Mouse (Mus musculus) embryonic stem cell, embryonic (primary cell): ENCODE measurements around the gene Ptprs.

Source experiments
- CTCF ChIA-PET, 4 experiments: fragments of 300-600 bp in 2 of 4; fragments of 350-600 bp in 2 of 4; sonication (Branson Sonifier 250); formaldehyde crosslinking; loops; one replicate each; lab custom pipeline; 2022; ENCODE audit warnings: inconsistent platforms in 2 of 4; lab: Charles Lee
- POLR2A ChIA-PET, 4 experiments: fragments of 300-600 bp in 2 of 4; fragments of 350-600 bp in 2 of 4; sonication (Branson Sonifier 250); formaldehyde crosslinking; loops; one replicate each; lab custom pipeline; 2022; ENCODE audit warnings: antibody characterized with exemption in 4 of 4, inconsistent platforms in 1 of 4; lab: Charles Lee

Gene Ptprs

DNA sequence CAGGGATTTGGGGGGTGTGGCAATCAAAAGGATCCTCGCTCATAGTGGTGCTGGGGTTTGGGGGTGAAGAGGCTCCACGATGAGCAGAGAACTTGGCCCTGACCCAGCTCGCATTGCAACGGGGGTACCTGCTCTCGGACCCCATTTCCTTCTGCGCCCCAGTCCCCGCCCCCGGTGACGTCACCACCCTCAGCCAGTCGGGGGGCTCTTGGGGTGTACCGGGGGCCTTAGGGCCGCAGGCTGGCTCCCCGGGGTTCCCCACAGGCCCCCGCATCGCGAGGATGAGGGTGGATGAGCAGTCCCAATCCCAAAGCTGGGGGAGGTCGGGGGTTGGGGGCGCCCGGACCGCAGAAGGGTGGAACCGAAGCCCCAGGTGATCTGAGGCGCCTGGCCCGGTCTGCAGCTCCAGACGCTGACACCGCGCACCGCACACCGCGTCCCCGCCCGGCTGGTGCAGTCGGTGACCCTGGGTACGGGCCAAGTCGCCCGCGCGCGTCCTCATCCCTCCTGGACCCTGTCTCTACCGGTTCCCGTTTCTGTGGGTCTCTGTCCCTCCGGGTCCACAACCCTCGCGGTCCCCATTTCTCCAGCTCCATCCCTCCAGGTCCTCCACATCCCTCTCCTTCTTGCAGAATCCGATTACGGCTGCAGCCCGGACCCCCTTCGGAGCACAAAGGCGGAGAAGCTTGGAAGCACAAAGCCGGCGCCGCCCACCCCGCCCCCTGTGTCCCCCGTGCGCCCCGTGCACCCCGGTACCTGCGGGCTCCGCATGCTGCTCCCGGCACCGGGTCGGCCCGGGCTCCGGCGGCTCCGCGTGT, 490 bp downstream of the Ptprs start:
- ChIA-PET CTCF (interaction anchor here in 3 of 4 experiments (0.6 to 2.0 kb wide), 8 partner anchors 11 to 306 kb away, joined by 3 to 8 read pairs (median 4); no protein-coding TSS in a partner anchor), POLR2A (interaction anchor here in 3 of 4 experiments (0.6 to 7.9 kb wide), 19 partner anchors 11 to 250 kb away, joined by 3 to 154 read pairs (median 4); partner anchors contain the start of genes Ranbp3 (in 1 of the 3), Safb (in 1 of the 3) and Safb2 (in 1 of the 3))

DNA sequence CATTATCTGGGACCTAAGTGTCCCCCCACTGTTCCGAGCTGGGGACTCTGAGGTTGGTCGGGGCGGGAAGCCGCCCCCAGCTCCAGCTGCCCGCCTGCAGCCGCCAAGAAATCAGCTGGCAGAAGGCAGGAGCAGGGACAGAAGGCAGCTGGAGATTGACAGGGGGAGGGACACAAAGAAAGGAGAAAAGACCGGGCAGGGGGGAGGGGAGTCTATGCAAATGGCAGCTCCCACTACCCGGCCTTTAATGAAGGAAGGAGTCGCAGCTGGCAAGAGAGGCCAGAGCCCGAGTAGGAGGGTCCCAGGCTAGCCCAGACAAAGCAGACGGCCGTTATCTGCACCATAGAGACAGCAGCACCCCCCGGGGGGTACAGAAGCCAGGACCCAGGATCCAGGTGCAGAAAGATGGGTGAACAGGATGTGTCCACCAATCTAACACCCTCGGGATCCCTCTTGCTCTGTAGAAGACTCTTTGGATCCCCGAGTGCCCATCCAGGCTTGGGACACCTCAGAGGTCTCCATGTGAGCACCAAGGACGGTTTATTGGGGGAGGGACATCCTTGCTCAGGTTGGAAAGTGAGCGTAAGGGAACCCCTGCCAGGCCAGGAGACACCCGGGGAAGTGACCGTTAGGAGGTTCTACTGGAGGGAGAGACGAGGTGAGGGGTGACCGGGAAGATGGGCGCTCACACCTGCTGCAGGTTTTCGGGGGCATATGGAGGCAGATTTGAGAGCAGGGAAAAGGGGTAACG, 1.3 kb downstream of the Ptprs start:
- ChIA-PET CTCF (interaction anchor here in 3 of 4 experiments (0.6 to 2.0 kb wide), 4 partner anchors 13 to 102 kb away, joined by 3 to 8 read pairs (median 6); no protein-coding TSS in a partner anchor), POLR2A (interaction anchor here in 3 of 4 experiments (0.6 to 7.9 kb wide), 22 partner anchors 11 to 242 kb away, joined by 3 to 154 read pairs (median 4); partner anchors contain the start of genes Ranbp3 (in 2 of the 3), Kdm4b (in 1 of the 3), Safb (in 1 of the 3) and Safb2 (in 1 of the 3))

DNA sequence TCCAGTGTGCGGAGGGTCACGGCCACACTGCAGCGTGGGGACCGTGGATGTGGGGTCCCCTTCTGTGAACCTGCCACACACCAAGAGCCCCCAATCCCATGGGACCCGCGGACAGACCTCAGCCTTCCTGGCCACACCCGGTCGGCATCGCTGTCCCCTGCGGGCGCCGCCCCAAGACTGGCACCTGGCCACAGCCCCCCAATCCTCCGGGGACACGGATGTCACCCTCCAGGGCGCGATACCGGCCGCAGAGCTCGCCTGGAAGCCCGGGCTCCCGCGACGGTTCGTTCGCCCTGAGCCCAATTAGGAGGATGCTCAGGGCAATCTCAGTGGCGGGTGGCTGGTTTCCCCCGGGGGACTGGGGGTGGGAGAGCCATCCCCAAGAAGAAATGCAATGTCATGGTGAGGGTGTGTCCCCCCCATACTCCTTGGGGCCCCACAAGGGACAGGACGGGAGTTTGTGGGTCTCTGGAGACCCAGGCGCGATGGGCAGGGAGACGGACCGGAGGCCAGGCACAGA, 1.9 kb downstream of the Ptprs start:
- CTCF ChIA-PET, result interaction anchor here in 3 of 4 experiments (0.6 to 2.0 kb wide), 4 partner anchors 13 to 101 kb away, joined by 3 to 8 read pairs (median 6); no protein-coding TSS in a partner anchor
- POLR2A ChIA-PET, result interaction anchor here in 3 of 4 experiments (0.6 to 7.9 kb wide), 15 partner anchors 10 to 242 kb away, joined by 3 to 154 read pairs (median 4); partner anchors contain the start of genes Ranbp3 (in 2 of the 3) and Kdm4b (in 1 of the 3)

DNA sequence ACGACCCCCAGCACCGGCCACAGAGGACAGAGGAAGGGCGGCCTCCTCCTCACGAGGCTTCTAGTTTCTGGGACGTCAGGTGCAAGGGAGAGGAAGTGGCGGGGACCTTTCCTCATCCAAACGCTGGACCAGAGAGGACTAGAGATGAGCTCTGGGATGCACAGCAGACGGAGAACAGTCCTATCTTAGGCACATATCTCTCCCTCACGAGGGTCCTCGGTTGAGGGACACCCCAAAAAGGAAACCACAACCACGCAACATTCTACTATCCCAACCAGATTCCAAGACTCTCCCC, 2.7 kb downstream of the Ptprs start:
- CTCF ChIA-PET, result interaction anchor here in 3 of 4 experiments (0.7 to 4.2 kb wide), 3 partner anchors 8 to 37 kb away, joined by 3 to 17 read pairs (median 3); no protein-coding TSS in a partner anchor
- POLR2A ChIA-PET, result interaction anchor here in 3 of 4 experiments (0.7 to 7.9 kb wide), 11 partner anchors 9 to 184 kb away, joined by 3 to 154 read pairs (median 4); no protein-coding TSS in a partner anchor

DNA sequence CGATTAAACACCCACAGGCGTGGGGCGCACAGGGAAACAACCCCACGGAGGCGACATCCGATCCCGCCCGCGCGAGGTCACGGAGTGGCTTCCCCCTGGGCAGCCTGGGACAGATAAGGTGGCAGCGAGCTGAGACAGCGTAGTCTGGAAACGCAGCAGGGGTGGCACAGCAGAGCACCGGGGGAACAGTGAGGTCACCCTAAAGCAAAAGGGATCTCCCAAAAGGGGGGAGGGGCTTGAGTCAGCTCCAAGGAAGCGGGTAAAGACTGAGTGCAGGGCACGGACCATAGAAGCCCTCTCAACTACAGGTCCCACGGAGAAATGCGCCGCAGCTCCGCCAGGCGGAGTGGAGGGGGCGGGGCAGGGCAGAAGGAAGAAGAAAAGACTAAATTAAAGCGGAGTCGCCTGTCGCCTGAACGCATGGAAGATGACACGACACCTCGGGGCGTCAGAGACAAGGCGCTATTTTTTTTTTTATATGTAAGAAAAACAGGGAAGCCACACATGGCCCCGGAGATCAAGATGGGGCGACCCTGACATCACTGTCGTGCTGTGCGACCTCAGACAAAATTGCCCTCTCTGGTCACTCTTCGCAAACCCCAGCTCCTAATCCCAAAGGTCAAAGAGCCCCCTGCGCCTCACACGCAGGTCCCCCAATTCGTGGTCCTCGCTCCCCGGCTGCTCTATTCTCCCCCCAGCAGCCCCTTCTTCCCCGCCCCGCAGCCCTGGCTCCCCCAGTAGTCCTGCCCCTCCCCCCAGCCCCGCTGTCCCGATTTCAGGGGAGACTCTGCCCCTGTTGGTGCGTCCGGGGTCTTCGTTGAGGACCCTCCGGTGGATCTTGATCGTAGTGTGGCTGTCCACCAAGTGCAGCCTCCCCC, 3.3 kb downstream of the Ptprs start:
- CTCF ChIA-PET, result interaction anchor here in 3 of 4 experiments (0.7 to 4.2 kb wide), 6 partner anchors 8 to 218 kb away, joined by 3 to 17 read pairs (median 4); no protein-coding TSS in a partner anchor

DNA sequence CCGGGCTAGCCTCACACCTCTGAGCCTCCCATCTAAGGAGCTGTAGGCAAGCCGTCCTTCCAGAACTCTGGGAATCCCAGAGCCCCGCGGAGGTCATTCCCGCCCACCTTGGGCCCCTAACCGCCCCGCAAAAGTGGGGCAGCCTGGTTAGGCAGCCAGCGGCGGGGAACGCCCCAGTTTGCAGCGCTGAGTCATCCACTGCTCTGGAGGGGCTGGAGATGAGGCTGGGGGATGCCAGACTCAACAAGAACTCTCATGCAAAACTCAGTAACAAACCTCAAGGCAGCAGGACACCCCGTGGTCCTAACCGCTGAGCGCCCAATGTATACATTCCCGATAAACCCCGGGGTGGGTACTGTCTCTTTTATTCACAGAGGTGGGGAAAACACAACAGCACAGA, 4.2 kb downstream of the Ptprs start:
- CTCF ChIA-PET, result interaction anchor here in 2 of 4 experiments (0.7 to 4.2 kb wide), 4 partner anchors 10 to 471 kb away, joined by 3 to 17 read pairs (median 9); no protein-coding TSS in a partner anchor
- POLR2A ChIA-PET, result interaction anchor here in 3 of 4 experiments (0.6 to 7.9 kb wide), 29 partner anchors 10 to 433 kb away, joined by 3 to 154 read pairs (median 5); partner anchors contain the start of genes Kdm4b (in 2 of the 3), Hdgfl2 (in 1 of the 3), Lonp1 (in 1 of the 3) and Ranbp3 (in 1 of the 3)

More for the DNA sequence above, 3.3 kb downstream of the Ptprs start:
- POLR2A ChIA-PET, result interaction anchor here in 3 of 4 experiments (0.6 to 7.9 kb wide), 33 partner anchors 9 to 559 kb away, joined by 3 to 154 read pairs (median 4); partner anchors contain the start of genes Kdm4b (in 2 of the 3), Hdgfl2 (in 1 of the 3), Khsrp (in 1 of the 3) and Lonp1 (in 1 of the 3)

DNA sequence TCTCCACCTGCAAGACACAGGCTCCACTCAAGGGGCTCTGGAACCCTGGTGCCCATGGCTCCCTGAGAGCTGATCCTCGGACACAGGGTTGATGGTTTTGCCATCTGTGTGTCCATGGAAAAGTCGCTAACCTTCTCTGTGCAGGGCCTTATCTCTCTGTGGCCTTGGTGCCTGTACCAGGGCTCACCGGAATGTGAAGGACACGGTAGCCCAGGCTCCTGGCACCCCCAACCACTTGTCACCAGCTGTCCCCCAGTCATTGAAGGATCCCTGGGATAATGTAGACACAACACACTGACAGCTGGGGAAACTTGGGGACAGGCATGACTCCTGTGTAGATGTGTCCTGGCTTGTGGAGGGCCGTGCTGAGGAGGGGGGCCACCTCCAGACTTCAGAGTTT, 5.1 kb downstream of the Ptprs start:
- CTCF ChIA-PET, result interaction anchor here in 3 of 4 experiments (0.6 to 4.2 kb wide), 9 partner anchors 8 to 864 kb away, joined by 3 to 17 read pairs (median 6); no protein-coding TSS in a partner anchor
- POLR2A ChIA-PET, result interaction anchor here in 3 of 4 experiments (0.7 to 7.9 kb wide), 37 partner anchors 8 to 390 kb away, joined by 3 to 154 read pairs (median 5); partner anchors contain the start of genes Kdm4b (in 2 of the 3), Uhrf1 (in 2 of the 3), Arrdc5 (in 1 of the 3) and Catsperd (in 1 of the 3)

DNA sequence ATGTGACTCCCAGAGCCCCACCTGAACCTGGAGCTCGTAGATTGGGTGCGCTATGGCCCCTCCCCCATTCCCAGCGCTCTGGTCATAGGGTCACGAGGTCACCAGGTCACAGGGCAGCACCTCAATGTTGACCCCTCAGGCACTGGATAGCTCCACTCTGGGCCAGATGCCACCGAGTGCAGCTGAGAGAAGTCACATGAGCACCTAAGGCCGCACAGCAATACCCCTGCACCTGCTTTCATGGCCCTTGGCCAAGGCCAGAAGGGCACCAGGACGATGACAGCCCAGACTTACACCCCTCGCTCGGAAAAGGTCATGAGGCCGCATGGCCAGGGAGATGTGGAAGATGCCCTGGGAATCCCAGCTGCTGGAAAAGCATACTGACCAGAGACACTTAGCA, 5.7 kb downstream of the Ptprs start:
- POLR2A ChIA-PET, result interaction anchor here in 3 of 4 experiments (0.7 to 7.9 kb wide), 55 partner anchors 8 to 527 kb away, joined by 3 to 154 read pairs (median 4); partner anchors contain the start of genes Catsperd (in 2 of the 3), Uhrf1 (in 2 of the 3), Alkbh7 (in 1 of the 3) and Arrdc5 (in 1 of the 3)
- CTCF ChIA-PET, result interaction anchor here in 3 of 4 experiments (0.6 to 4.2 kb wide), 12 partner anchors 8 to 566 kb away, joined by 3 to 17 read pairs (median 6); no protein-coding TSS in a partner anchor

DNA sequence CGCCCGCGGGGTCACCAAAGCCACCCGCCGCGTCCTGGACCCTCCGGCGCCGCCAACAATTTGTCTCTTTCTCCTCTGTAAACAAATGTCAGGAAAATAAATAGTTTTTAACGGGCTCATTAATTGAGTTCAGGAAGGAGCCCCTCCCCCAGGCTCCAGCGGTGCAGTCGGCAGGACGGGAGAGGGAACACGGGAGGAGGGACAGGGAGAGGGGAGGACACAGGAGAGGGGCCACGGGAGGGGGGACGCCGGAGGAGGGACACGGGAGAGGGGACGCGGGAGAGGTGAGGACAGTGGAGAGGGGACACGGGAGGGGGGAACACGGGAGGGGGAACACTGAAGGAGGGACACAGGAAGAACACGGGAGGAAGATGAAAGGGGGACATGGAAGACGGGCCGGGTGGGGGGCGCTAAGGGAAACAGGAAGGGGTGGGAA, 6.3 kb downstream of the Ptprs start:
- CTCF ChIA-PET, result interaction anchor here in 2 of 4 experiments (1.0 to 4.2 kb wide), 11 partner anchors 8 to 338 kb away, joined by 3 to 17 read pairs (median 7); no protein-coding TSS in a partner anchor
- POLR2A ChIA-PET, result interaction anchor here in 3 of 4 experiments (0.7 to 7.9 kb wide), 59 partner anchors 8 to 562 kb away, joined by 3 to 154 read pairs (median 4); partner anchors contain the start of genes Catsperd (in 2 of the 3), Kdm4b (in 2 of the 3), Uhrf1 (in 2 of the 3) and Alkbh7 (in 1 of the 3)

DNA sequence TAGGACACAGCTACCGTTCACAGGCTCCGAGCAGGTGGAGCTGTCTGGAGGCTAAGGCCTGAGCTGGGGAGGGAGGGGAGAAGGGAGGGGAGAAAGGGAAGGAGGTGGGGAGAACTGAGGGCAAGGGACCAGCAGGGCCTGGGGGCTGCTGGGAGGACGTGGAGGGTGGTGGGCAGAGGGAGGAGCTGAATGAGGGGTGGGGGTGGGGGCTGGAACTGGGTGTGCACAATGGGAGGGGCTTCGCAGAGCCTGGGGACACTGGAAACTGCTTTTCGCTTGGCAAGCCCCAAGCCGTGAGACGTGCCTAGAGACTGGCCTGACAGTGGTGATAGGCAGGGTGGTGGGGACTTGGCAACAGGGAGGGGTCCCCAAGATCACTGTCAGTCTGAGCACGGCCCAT, 7.0 kb downstream of the Ptprs start:
- CTCF ChIA-PET, result interaction anchor here (0.5 to 3.5 kb wide), 18 partner anchors 9 to 743 kb away, joined by 3 to 17 read pairs (median 4); no protein-coding TSS in a partner anchor

DNA sequence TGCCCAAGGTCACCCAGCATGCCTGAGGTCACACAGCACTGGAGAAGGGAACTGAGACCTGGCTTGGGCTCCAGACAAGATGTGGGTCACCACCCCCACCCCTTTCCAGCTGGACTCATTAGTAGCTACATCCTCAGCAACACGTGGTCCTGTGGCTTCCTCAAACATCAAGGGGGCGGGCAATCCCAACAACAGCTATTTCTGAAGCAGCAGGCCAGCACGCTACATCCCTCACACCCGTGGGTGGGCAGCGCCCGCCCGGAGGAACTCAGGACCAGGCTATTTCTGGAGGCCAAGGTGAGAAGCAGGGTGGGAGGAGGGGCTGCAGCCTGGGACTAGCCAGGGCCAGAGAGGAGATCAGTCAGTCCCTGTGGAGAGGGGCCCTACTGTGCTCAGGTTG, 7.4 kb downstream of the Ptprs start:
- CTCF ChIA-PET, result interaction anchor here (0.5 to 3.5 kb wide), 21 partner anchors 8 to 743 kb away, joined by 3 to 17 read pairs (median 4); no protein-coding TSS in a partner anchor
- POLR2A ChIA-PET, result interaction anchor here in 3 of 4 experiments (0.5 to 7.9 kb wide), 70 partner anchors 7 to 787 kb away, joined by 3 to 154 read pairs (median 4); partner anchors contain the start of genes Kdm4b (in 2 of the 3), Catsperd (in 1 of the 3), Dus3l (in 1 of the 3) and Gm17949 (in 1 of the 3)

More for the DNA sequence above, 7.0 kb downstream of the Ptprs start:
- POLR2A ChIA-PET, result interaction anchor here in 3 of 4 experiments (0.6 to 7.9 kb wide), 66 partner anchors 8 to 786 kb away, joined by 3 to 154 read pairs (median 4); partner anchors contain the start of genes Kdm4b (in 2 of the 3), Uhrf1 (in 2 of the 3), Catsperd (in 1 of the 3) and Gm17949 (in 1 of the 3)

DNA sequence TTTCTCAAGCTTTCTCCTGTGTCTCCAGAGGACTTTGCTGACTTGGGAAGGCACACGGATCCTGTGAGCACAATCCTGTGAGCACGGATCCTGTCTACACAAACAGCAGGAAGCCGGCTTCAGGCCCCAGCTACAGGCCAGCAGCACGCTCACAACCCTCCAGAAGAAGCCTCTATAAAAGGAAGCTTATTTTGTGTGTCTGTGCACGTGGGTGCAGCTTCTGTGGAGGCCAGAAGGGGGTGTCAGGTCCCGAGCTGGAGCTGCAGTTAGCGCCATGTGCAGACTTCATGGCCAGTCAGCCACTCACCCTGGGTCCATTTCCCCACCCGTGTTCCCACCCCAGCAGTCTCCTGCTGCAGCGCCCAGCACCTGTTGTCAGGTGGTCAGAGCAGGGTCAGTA, 7.9 kb downstream of the Ptprs start:
- POLR2A ChIA-PET, result interaction anchor here in 3 of 4 experiments (0.5 to 6.2 kb wide), 42 partner anchors 10 to 563 kb away, joined by 3 to 59 read pairs (median 4); partner anchors contain the start of genes Kdm4b (in 2 of the 3), Catsperd (in 1 of the 3), Dus3l (in 1 of the 3) and Gm17949 (in 1 of the 3)

DNA sequence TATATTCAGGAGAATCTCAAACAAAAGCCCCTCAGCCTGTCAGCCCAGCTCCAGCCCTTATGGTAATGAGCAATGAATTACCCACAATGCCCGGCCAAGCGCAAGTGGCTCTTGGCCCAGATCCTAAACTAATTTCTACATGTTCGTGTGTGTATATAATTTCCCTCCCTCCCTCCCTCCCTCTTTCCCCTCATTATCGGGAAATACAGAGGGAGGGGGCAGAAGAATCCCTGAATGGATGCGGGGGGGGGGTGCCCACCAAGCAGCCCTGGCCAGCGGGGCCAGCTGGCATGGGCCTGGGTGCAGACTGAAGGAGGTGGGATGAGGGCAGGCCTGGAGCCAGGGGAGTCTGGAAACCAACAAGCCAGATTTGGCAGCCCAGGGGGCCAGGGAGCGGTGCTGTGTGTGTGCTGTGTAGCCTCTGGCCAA, 8.8 kb downstream of the Ptprs start:
- ChIA-PET CTCF (interaction anchor here in 3 of 4 experiments (0.6 to 3.5 kb wide), 8 partner anchors 10 to 386 kb away, joined by 3 to 17 read pairs (median 5); no protein-coding TSS in a partner anchor), POLR2A (interaction anchor here in 3 of 4 experiments (0.6 to 3.9 kb wide), 9 partner anchors 11 to 372 kb away, joined by 3 to 38 read pairs (median 4); partner anchors contain the start of gene Kdm4b (in 2 of the 3))

More for the DNA sequence above, 7.9 kb downstream of the Ptprs start:
- CTCF ChIA-PET, result interaction anchor here (0.6 to 3.5 kb wide), 17 partner anchors 9 to 385 kb away, joined by 3 to 17 read pairs (median 4); no protein-coding TSS in a partner anchor

DNA sequence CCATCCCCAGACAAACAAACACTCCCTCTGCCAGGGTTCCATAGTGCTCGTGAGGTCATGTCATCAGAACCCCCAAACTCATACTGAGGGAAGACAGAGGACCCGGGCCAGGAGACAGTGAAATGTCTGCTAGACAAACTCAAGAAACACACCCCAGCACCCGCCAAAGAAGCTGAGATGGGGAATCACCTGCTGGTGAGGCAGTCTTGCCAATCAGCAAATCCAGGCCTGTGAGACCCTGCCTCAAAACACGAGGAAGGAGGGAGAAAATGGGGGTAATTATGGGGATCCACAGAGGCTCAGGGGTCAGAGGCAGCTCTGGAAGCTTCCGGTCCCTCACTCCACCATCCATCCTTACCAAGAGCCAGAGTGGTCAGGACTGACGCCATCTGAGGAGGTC, 9.5 kb downstream of the Ptprs start:
- POLR2A ChIA-PET, result interaction anchor here in 3 of 4 experiments (0.6 to 1.0 kb wide), 4 partner anchors 13 to 348 kb away, joined by 3 to 5 read pairs (median 3); no protein-coding TSS in a partner anchor
- CTCF ChIA-PET, result interaction anchor here in 3 of 4 experiments (0.7 to 2.9 kb wide), 5 partner anchors 13 to 110 kb away, joined by 3 to 10 read pairs (median 3); no protein-coding TSS in a partner anchor
